Mouse (Mus musculus): ENCODE measurements around the gene Smim13.
"Not testable (repeated sequence)": the region's sequence is repeated elsewhere in the genome, so short reads cannot be mapped to it uniquely, and the experiment has no call there.

The Smim13 gene

DNA sequence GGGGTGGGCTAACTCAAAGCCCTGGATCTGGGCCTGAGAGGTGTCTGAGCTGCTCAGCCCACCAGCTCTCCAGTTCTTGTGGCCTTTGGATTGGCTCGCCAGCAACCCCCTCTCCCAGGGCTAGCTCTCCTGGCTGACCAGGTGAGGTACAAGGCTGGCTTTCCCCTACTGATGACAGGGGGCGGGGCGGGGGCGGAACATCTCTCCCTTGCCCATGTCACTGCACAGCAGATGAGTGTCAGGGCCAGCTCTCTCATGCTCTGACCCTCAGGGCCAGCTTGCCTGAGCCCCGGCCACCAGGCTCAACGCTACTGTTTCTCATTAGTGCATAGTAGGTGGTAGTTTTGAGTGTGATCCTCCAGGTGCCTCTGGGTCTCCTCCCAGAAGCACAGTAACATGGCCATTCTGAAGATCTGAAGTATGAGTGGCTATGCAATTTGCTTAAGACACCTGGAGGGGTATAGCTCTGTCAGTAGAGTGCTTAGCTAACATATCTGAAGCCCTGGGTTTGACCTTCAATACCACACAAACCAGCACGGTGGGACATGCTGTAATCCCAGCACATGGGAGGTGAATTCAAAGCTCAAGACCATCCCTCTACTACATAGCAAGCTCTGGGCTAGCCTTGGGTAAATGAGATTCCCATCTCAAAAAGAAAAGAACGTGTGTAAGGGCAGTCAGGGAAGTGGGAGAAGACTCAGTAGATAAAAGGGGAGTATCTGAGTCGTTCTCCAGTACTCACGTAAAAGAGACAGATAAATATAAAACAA, 11.4 kb upstream of the Smim13 start:
- no peak for DNase-seq (ENCODE audit: low spot score in 2 of 2)

DNA sequence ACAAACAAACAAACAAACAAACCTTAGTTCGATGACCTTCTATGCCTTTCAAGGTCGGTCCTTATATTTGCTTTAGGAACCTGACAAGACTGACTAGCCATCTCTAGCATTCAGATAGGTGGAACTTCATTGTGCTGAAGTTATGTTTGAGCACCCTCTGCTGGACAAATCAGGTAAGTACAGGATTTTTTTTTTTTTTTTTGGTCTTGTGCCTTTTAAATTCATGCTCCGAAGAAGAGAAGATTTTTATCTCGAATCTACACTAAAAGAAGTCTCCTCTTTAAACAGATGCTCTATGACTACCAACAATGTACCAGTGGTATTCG, 10.9 kb upstream of the Smim13 start:
- no peak for DNase-seq (ENCODE audit: low spot score in 2 of 2)

DNA sequence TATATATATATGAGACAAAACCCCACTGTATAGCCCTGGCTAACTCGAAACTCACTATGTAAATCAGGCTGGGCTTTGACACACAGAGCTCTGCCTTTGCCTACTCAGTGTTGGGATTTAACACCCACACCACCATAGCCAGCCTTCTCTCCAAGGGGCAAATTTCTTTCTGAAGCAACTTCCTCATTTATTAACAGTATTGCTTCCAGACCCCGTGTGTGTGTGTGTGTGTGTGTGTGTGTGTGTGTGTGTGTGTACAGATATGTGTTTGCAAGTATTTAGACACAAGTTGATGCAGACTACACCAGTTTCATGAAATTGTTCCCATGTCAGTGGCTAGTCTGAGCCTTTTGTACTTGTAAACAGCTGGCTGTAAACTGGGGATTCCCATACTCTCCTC, 8.1 kb upstream of the Smim13 start:
- DNase-seq (ENCODE audit: low spot score in 2 of 2) = no peak

DNA sequence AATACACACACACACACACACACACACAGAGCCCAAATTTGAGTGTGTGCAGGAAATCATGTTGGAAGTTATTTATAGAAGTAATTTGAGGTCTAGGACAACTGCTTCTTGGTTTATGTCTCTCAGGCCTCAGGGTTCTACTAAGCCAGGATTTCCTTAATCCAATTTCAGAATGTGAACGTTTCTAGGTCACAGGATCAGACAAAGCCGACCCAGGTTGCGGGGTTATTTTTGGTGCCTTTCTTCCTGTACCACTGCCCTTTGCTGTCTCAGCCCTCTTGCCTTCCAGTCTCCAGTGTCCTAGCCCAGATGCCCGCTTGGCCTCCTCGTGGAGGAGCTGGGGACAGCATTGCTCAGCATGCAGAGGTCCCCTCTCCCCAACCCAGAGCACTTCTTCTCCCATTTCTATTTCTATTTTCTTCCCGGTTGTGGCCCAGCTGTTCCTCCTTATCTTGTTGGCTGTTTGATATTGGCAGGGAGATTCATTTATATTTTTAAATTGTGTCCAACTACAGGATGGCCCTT, 5.3 kb upstream of the Smim13 start:
- DNase-seq (ENCODE audit: low spot score in 2 of 2) = no peak

DNA sequence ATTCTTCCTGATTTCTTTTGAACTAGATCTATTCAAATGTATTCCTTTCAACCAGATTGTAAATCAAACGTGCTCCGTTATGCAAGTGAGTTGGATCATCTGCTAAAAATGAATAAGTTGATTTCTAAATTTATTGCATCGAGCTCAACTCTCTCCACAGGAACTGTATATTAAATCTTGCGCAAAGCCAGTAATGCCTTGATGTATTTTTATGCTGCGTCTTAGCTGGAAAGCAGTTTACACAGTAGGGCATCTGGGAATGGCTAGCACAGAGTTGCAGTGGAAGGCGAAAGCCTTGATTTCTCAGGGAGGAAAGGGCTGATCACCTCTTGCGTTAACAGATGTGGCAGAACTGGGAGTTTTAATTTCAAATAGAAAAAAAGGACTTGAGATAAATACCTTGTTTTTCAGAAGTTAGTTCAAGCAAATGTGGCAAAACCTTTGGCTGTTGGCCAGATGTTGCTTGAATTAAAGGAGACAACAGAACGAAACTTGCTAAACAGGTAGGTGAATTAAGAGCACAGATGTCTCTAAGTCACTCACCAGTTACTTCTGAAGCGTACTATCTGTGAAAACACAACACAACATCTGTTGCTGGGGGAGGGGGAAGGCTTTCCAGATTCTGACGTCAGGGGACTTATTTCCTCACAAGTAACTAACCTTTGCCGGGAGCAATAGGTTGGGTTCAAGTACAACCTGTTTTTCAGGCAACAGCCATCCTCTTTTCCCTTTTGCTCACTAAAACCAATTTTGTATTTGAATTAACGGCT, 708 bp upstream of the Smim13 start:
- DNase-seq (ENCODE audit: low spot score in 2 of 2) = peak in 1 of 2 experiments; percentile 14

DNA sequence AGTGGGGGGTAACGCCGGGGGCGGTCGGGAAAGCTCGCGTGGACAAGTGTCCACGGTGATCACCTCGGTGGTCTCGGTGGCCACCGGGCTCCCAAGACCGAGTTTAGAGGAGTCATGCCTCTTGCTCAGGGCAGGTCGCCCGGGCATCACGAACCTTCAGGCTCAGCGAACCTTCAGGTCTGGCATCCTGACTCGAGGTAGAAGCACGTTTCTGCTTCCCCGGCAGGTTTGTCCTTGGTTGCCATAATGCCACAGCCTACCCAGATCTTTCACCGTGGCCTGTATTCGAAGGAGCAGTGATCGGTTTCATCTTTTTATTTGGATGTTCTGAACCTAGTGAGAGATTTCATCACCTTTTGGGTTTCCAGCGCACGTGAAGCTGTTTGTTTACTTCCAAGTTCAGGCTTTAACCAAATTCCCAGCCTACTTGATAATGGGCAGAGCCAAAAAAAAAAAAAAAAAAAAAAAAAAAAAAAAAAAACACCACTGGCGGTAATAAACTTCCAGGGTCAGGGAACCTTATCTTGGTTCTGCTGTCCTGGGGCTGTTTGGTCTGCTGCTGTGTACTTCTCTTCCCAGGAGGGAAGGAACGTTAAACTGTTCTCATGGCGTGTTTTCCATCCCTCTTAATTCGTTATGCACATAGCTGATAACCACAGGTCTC, 806 bp downstream of the Smim13 start:
- DNase-seq (ENCODE audit: low spot score in 2 of 2) = peak; percentile 7 to 52

DNA sequence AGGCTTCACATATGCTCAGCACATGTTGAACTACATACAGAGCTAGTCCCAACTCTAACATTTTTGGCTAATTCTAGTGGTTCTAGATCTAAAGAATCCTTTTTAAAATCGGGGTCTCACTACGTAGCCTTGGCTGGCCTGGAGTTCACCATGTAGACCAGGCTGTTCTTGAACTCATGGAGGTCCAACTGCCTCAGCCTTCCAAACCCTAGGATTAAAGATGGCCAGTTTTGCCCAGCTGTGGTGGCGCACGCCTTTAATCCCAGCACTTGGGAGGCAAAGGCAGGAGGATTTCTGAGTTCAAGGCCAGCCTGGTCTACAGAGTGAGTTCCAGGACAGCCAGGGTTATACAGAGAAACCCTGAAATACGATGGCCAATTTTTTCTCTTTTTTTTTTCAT, 1.6 kb downstream of the Smim13 start:
- DNase-seq (ENCODE audit: low spot score in 2 of 2) = not testable (repeated sequence)

DNA sequence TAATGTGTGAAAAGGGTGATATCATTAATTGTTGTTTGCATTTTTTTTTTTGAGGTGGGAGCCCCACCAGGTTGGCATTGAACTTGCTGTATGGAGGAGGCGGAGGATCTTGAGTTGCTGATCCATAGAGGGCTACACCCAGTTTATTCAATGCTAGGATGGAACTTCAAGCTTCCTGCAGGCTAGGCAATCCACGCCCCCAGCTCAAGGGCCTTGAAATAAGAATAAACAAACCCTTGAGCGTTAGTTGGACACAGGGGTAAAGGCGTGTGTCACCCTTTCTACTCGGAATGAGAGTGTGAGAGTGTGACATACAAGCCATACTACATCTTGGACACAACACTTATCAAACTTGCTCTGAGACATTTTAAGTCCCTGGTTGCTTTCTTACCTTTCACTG, 2.0 kb downstream of the Smim13 start:
- no peak for DNase-seq (ENCODE audit: low spot score in 2 of 2)

DNA sequence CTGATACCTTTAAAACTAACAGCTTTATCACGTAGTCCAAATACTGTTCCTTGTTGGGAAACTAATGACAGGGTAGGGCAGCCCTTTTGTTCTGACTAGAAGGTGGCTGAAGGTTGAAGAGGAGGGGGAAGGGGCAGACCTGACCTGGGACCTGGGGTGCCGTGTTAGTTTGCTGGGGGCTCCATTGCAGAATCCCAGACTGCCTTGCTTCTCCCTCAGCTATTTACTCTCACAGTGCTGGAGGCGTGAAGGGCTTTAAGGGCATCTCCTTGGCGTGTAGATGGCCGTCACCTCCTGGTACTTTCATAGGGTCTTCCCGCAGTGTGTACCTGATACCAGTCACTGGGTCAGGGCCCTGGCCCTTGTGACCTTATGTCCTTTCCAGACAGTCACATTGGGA, 2.5 kb downstream of the Smim13 start:
- no peak for DNase-seq (ENCODE audit: low spot score in 2 of 2)

DNA sequence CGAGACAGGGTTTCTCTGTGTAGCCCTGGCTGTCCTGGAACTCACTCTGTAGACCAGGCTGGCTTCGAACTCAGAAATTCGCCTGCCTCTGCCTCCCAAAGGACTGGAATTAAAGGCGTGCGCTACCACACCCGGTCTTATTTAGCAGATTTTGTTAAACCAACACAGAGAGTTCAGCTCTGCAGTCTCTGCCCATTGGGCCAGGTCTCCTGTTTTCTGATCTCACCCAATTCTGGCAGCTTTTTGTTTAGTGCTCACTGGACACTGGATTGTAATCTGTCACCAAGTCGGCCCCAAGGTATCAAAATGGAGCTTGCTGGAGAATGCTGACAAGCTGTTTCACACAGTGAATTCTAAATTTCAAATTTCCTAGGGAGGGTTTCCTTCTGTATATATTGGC, 3.1 kb downstream of the Smim13 start:
- no peak for DNase-seq (ENCODE audit: low spot score in 2 of 2)

DNA sequence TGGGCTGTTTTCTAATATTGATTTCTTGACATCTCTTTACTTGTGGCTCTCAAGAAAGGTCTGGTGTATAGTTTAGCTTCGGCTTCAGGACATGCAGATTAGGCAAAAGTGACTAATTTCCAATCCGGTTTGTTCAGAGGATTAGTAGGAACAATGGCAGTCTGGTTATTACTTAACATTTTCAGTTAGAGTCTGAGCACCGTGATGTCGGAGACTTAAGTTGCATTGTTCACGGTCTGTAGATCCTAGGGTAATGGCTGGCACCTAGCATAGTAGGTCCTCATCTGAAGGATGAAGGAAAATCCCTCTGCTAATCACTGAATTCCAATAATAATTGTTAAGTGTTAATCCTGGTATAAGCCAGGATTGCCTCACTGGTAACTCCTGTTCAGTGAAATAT, 6.5 kb downstream of the Smim13 start:
- DNase-seq (ENCODE audit: low spot score in 2 of 2) = no peak

DNA sequence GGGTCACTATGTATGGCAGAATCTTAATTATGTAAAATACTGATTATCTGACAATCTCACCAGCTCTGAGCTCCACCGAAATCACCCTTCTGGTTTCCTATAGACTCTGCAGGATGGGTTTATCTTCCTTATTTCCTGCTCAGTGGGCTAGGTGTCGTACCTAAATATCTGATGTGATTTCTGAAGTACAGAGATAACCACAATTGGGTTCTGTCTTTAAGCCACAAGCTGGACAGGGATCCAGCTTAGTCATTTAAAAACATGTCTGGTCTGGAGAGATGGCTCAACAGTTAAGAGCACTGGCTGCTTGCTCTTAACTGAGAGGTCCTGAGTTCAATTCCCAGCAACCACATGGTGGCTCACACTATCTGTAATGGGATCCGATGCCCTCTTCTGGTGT, 7.3 kb downstream of the Smim13 start:
- DNase-seq (ENCODE audit: low spot score in 2 of 2) = no peak

DNA sequence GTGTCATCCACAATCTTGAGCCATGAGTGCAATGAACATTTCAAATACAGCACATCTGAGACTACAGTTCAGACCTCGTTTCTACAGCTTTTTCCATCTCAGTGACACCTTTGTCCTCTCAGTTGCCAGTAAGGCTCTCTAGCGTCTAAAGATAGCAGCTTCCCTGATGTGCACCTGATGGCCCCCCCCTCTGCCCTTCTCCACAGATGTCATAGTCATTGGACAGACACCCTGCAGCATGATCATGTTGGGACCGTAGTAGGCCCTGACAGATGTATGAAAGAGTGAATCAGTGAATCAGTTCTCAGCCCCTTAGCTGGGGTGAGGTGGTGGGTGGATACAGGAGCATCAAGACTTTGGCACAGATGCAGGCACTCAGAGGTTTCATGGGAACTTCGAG, 8.2 kb downstream of the Smim13 start:
- no peak for DNase-seq (ENCODE audit: low spot score in 2 of 2)

DNA sequence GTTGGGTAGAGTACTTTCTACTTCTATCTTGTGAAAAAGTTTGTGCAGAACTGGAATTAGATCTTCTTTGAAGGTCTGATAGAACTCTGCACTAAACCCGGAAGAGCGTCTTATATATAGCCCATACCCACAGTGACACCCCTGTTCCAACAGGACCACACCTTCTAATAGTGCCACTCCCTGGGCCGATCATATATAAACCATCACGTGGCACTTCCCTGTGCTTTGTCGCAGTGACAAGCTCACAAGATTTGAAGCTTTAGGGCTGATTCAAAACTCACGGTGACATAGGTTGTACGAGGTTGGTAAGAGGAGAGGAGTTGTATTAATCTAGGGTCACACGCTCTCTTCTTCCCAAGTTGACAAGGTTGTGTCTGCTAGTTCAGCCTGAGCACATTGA, 12.0 kb downstream of the Smim13 start:
- not testable (repeated sequence) for DNase-seq (ENCODE audit: low spot score in 2 of 2)

DNA sequence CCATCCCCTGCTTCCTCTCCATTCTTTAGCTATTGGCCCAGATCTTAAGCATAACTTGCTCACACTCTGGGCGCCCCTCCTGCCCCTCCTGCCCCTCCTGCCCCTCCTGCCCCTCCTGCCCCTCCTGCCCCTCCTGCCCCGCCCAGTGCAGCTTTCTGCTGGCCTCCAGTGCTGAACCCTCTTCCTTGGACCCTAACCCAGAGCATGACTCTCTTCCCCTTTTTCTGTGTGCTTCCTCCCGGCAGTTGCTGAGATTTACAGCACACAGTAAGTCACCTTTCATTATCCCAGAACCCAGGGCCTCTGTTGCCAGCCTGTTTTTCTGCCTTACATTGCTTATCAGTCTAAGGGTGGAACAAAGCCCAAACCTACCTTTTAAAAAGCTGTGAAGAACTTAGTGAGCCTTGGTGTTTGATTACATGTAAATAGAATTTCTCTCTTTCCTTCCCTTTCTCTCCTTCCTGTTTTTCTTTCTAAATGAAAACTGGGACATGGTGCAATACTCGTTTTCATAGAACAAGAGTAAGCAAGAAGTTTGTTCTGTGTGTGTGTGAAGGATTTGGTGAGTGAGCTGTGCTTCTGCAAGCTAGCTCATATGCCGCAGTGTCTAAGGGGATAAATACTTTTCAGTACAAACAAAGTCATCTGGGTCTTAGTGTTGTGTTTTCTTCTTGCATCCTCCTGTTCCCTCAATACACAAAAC, 13.8 kb downstream of the Smim13 start:
- no peak for DNase-seq (ENCODE audit: low spot score in 2 of 2)

DNA sequence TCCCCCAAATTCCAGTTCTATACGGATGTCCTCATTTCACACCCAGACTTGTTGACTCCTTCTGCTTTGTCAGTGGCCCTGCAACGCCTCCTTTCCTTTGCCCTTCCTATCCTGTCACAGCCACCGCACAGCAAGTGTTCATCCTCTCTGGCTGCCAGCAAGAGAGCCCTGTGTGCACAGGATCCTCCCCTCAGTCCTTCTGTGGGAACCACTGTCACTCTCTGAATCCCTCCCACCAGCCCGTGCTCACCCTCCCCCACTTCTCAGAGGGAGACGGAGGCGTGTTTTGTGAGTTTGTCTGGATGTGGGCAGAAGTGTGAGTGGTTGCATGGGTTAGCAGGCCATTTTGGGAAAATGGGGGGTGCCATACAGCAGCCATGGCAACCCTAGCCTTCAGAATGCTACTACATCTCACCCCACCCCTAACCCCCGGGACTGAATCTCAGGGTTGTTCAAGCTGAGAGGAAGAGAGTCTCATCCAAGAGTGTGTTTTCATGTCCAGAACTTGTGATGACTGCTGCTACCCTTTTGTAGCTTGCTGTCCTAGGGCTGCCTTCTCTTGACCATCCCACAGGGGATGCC, 18.3 kb downstream of the Smim13 start:
- no peak for DNase-seq (ENCODE audit: low spot score in 2 of 2)

DNA sequence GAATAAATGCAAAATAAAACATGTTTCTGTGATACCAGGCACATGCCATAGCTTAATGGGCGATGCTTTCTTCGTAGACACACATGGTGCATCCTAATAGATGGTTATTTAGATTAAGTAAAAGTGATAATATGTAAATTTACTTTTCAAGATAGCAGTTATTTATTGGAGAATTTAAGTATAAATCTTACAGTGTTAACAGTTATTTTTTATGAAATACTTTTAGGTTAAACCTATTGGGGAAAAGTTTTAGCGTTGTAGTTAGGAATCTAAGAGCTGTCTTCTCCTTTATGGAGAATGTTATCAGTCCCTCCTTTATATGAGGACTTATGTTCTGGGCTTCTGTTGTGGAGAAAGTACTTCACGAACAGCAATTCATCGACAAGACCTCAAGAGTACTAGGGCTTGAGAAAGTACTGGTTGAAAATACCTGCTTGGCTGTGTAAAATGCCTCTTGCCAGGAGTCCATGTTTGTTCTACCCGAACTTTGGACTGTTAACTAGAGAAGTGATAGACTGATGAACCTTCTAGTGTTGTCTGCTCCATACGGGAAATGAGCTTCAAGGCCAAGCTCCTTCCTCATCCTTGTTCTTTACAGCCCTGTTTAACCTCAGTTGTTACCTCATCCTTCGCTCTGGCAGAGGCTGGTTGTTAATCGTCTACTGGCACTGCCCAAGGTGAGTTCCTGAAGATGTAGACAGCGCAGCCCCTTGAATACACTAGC, 24.4 kb downstream of the Smim13 start, which contains the start of gene Gm17364:
Gene Gm17364, minus strand, starts transcription at position 51 of the 724 bp plus-strand sequence.
- DNase-seq (ENCODE audit: low spot score in 2 of 2) = no peak

DNA sequence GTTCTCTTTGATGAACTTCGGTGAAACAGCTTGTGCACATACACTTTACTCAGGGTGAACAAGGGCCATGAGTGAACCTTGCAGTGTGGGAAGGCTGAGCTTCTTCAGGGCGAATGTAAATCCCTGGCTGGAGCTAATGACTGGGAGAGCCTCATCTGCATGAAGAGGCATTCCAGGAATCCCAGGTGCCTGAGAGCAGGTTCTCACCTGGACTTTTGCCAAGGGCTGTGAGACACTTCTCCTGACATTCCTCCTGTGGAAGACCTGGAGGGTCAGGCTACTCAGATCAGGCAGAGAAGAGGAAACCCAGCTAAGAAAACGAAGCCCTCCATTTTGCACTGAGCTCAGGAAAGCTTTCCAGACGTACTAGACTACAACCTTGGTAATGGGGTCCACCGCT, 31.1 kb downstream of the Smim13 start:
- no peak for DNase-seq (ENCODE audit: low spot score in 2 of 2)

DNA sequence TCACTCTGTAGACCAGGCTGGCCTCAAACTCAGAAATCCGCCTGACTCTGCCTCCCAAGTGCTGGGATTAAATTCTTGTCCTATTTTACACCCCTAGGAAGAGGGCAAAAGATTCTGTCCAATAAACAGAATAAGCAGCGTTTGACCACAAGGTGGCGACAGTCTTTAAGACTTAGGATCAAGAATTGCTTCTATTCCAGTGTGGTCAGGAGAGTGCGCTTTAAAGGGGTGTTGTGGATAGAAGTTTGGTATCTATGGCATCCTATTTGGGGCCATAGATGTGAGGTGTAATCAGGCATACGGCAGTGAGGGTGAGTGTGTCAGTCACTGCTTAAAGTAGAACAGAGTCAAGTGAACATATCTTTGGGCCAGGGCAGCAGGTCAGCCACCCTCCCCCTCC, 33.6 kb downstream of the Smim13 start:
- DNase-seq (ENCODE audit: low spot score in 2 of 2) = peak; percentile 45 to 46

DNA sequence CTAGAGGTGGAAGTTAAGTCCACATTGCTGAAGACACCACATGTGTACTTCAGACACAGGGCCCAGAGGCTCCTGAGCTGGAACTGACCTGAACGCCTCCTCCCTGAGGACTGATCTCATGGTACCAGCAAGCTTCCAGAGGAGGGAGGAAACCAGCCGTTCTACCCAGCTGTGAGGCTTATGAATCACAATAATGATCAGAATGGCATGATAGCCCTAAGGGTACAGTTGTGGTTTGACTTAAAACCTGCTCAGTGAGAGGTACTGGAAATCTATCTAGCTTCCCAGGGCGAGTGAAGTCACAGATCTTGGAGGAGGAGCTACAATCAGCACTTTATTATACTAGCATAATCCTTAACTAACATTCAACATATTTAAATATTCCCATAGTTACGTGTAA, 35.8 kb downstream of the Smim13 start:
- DNase-seq (ENCODE audit: low spot score in 2 of 2) = no peak

DNA sequence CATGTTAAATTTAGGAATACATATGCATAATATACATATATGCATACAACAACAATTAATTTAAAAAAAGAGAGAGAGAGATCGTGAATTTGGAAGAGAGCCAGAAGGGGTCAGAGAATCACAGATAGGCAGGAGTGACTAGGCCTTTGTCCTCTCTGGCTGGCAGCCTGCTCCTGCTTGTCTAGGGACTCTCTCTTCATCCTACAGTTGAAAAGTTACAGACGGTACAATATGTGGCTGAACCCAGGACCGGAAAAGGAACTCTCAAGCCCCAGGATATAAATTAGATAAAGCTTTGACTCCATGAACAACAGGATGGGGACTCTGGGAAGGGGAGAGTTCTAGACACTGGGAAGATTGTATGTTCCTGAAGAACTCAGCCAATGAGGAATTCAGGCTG, 36.6 kb downstream of the Smim13 start:
- DNase-seq (ENCODE audit: low spot score in 2 of 2) = no peak

Measured in urinary bladder, adult 18-20 months (tissue).